Mouse (Mus musculus) erythroblast, embryonic 14.5 days (primary cell): ENCODE results near the gene 4930442H23Rik.

Source experiments
- GATA1 ChIP-seq: IDR thresholded peaks from 2 replicates; pipeline ENCODE4 v1.6.1; 2012; ENCODE audit warnings: low read length, inconsistent platforms, mixed read lengths
- TAL1 ChIP-seq: IDR thresholded peaks from 3 replicates; pipeline ENCODE4 v1.6.1; 2012; ENCODE audit warnings: low read length, inconsistent platforms, mixed read lengths

- no peak for TF ChIP-seq TAL1
- no peak for TF ChIP-seq GATA1
These were observed 19.5 kb upstream of the 4930442H23Rik start for GRCm38 (mm10) chr10:81202978-81203720.
